Mouse (Mus musculus): ENCODE results near the gene Ubap2.

DNA sequence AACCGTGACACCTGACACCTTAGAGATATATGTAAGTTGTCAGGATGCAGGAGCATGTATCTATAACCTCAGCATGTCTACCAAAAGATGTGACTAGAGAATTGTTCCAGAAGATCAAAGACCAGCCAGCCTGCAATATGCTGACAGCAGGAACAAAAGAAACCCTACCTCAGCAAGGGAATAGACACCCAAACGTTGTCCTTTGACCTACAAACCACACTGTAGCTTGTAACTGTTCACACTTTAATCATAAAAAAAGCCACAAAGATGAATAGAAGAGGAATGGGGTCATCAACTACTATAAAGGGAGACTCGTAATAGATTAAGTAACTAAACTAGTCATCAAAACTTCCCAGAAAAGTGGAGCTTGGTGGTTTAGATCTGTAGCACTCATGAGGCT lies 34.0 kb downstream of the Ubap2 start:
- no peak for TF ChIP-seq CTCF (IDR thresholded peaks at IDR 0.05)
- no peak for TF ChIP-seq POLR2A (IDR thresholded peaks at IDR 0.05; ENCODE audit: insufficient read depth, low read depth, low read length)

Data from heart, adult 2 months (tissue).